Mouse (Mus musculus): ENCODE results near the gene Pnpla5.
"Not testable (repeated sequence)": the region's sequence is repeated elsewhere in the genome, so short reads cannot be mapped to it uniquely, and the experiment has no call there.

Gene Pnpla5

DNA sequence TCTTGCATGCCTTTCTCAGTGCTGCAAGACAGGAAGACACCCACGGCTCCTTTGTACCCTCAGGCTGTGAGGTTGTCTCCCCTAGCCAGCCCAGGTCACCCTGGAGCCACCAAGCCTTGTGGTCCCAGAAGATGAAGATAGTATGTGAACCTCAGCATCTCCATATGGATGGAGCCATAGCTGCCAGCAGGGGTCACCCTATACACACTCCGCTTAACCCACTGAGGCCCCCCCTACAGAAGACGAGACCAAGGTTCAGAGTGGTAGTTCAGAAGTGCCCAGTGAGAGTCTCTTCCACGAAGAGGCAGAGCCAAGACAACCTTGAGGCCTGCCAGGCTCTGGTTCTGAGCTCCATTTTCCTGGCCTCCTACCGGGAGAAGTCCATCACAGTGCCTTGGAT is 7.2 kb downstream of the Pnpla5 start:
- no peak for DNase-seq

DNA sequence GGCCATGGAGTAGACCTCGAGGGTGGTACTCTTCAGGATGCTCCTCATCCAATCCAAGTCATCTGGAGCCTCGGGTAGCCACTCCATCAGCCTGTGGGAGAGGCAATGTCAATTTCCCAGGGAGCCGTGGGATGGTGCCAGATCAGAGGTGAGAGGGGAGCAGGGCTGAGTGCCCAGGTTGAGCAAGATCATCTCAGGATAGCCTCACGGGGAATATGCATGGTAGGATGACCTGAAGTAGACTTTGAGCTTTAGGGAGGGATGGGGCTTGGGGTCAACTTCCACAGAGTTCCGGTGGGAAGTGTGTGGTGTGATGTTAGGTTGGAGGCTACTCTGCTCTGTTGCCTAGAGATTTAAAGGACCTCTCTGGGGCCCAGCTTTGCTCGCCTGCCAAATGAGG is 9.1 kb downstream of the Pnpla5 start:
- no peak for DNase-seq

DNA sequence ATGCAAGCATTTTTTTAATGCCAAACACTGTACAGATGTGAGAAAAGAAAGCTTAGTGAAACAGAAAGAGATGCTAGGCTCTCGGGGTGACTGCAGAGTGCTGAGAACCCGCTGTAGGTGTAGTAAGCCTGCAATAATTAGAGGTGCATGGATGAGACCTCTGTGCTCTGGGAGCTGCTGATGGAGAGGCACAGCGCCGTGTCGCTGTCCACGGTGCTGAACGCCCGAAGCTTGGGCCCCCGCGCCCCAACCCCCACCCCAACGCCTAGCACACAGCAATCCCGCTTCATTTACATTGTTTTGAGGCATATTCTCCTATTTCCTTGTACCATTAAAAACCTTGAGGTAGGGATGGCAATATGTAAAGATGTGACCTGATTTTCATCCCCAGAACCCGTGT is 14.1 kb downstream of the Pnpla5 start:
- no peak for DNase-seq

DNA sequence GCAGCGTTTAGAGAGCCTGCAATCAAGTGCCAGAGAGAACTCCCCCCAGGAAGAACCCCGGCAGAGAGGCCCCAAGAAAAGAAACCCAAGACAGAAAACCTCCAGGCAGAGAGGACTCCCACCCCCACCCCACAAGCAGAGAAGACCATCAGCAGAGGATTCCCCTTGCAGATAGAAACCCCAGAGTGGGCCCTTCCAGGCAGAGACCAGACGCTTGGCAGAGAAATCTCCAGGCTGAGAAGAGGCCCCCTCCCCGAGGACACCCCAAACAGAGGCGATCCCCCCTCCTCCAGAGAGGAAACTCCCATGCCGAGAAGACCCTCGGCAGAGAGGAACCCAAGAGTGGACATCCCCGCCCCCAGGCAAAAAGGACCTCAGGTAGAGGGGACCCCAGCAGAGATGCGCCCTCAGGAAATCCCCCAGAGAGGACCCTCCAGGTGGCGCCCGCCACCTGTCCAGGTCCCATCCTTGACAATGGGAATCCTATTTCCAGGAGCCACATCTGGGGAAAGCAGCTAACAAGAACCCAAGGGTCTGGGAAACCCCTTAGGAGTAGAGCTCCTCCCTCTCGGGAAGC is 17.0 kb downstream of the Pnpla5 start:
- peak; percentile 46 for DNase-seq

DNA sequence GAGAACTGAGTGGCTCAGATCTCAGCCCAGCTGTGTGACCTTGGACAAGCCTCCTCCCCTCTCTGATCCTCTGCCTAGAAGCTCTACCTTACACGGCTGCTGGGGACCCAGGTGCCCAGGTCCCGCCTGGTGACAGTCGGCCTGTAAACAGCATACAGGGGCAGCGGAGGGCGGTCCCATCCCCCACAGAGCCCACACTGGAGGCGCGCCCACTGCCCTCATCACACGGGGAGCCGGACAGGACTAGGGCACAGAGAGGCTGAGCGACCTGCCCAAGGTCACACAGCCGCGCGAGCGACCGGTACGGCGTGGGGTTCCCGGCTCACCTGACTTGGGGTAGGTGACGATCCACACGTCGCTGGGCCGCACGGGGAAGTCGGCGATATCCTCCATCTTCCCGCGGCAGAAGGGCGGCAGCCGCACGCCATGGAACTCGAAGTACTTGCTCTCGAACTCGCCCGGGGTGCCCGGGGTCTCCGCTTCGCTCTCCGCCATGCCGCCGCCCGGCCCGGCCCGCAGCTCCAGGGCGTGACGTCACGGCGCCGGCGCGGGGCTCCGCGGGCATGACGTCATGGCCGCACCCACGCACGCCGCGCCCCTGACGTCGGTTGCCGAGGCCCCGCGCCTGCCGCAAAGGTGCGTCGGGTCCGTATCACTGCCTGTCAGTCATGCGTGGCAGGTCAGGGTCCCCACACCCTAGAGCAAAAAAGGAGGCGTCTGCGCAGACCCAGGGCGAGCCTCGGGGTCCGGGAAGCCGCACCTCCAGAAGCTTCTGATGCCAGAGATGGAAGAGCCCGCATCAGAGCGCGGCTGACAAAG is 17.7 kb downstream of the Pnpla5 start, which contains the start of gene Sult4a1:
TSS of gene Sult4a1 (minus strand) at position 650 of the 819 bp plus-strand sequence.
- peak; percentile 72 for DNase-seq

DNA sequence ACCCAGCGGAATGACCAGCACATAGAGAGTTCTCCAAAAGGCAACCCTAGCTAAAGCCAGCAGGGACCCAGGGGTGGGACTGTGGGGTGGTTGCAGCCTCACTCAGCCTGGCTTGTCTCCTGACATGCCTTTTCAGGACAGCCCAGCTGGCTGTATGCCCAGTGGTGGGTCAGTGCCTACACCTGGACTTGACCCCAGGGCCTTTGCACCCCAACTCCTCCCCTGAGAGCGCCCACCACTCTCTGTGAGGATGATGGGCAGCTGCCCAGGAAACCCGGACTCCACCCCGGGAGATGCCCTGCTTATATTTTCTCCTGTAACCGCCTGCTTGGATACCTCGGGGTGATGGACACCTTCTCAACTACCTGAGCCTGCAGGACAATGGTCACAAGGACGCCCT is 18.3 kb downstream of the Pnpla5 start:
- DNase-seq: peak; percentile 45

DNA sequence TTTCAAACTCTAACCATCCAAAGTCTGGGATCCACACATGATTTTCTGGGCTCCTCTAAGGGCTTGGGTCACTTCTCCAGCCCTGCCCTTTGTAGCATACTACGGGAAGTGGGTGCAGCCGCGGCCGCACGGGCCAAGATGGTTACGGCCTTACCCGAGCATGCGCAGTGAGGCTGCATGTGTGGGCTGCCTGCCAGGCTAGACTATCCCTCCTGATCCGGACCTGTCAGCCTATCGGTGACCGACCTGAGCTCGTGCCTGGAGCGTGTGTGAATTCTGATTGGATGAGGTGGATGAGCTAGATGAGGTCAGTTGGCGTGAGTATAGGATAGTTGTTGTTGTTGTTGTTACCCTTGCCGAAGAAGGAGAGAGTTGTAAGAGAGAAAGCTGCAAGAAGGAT is 25.4 kb downstream of the Pnpla5 start:
- DNase-seq: not testable (repeated sequence)

DNA sequence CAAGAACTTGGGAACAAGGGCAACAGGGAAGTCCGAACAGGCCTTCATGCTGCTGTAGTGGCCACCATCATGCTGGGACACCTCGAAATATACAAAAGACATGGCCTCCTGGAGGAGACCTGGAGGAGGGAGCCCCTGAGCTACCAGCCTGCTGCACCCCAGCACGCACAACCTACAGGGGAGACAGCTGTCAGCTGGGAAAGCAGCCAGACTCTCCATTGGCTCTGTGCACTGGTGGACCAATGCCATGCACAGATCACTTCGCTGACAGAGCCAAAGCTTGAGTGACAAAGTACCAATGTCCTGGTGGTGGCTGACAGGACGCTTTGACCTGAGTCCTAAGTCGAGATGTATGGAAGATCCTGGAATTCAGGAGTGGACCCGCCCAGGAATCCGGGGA is 26.9 kb downstream of the Pnpla5 start:
- DNase-seq: peak; percentile 81

DNA sequence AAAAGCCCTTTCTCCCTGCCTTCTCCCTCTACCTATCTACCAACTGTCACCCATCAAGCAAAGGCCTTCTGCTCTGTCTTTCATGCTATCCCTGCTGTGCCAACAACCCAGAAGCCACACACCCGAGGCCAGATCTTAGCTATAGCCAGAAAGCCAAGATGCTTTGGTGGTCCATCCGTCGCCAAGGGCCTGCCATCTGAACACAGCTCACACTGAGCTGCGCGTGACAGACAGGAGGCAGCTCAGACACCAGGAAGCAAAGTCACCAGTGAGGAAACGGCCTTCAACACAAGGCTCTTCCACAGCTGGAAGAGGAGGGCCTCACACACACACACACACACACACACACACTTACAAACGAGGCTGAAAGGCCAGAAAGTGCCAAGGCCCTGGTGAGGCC is 28.1 kb downstream of the Pnpla5 start:
- DNase-seq: no peak

DNA sequence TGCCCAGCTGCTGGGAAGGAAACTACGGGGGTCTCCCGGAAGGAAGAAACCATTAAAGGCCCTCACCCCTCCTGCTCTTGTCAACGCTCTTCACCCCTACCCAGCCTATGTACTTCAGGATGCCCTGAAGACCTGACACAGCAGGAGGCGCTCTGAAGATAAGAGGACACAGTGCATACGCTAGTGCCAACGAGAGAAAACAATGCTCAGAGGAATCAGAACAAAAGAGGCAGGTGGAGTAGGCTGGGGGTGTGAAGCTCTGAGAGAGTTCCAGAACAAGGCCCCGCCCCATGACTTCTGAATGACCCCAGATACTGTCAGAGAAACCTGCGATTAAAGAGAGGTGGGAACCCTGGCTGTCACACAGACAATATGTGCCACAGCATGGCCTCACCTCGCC is 36.2 kb downstream of the Pnpla5 start:
- no peak for DNase-seq

DNA sequence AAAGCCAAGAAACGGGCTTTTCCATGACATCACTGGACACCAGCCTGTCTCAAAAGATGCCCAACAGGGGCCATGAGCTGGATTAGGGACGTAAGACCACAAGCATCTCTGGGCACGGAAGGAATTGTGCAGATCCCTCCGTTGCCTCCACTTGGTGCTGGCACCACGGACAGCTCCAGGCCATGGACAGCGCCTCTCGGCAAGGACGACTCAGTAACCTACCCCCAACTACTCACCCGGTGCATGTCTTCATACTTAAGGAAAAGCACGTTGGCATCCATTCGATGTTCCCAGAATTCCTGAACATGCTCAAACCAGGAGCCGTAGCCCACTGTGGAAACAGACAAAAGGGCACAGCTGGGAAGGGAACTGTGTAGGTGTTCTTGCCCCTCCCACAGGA is 36.6 kb downstream of the Pnpla5 start:
- DNase-seq: no peak

DNA sequence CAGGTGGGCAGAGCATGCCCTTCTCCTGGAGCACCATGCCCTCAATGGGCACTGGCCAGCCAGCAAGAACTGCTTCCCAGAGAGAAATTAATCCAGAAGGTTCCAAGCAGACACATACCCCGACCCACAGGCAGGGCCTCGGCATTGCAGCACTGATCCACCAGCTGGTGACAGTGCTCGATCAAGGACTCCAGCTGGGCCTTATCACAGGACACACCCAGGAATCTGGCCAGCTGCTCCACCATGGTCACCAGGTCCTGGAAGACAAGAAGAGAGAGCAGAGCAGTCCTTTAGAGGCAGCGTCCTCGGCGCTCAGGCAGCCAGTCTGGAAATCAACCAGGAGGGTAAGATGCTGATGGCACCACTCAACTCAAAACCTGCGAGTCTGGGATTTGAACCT is 42.9 kb downstream of the Pnpla5 start:
- DNase-seq: no peak

DNA sequence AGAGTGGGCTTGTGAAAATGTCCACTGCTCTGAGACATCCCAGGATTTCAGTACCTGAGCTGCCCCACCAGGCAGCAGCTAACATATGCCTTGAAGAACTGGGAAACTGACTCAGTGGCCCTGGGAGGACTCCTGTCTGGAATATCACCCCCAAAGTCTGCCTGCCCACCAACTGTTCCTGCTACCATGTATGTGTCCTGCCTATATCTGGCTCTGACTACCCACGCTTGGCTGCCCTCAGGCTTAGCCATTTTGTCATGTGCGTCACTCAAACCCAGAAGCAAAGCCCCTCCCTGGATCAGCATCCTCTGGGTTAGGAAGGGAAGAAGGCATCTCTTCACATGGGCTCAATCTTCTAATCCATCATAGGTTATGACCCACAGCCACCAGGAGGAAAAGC is 43.5 kb downstream of the Pnpla5 start:
- DNase-seq: no peak

DNA sequence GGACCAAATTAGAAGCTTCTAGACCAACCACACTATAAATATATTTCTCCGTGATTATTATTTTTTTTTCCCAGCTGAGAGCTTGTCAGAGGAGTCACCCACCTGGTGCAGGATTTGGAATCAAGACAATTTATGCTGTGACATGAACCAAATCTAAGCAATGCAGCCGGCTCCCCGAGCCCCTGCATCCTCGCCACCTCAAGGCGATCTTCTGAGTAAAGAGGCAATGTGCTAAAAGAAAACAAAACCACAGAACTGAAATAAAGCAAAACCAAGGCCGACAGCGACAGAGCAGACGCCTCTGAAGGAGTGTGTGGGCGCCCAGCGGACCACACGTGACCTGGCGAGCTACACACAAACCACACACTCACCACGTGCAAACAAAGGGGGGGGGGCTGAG is 44.3 kb downstream of the Pnpla5 start:
- DNase-seq: no peak

DNA sequence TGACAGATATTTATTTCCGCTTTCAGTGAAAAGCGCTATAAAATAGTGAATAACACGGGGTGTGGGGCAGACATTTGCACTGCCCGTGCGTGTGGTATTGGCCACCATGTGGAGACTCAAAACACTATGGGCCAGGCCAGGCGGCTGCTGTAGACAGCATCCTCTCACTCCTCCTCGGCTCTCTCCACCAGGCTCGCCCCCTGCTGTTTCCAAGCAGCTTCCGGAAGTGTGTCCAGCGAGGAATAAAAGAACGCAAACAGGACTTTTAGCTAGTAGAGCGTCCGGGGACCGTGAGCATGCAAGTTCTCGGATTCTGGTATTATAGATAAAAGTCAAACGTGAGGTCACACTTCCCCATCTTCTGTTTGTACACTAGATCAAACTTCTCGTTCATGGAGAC is 45.8 kb downstream of the Pnpla5 start:
- no peak for DNase-seq

DNA sequence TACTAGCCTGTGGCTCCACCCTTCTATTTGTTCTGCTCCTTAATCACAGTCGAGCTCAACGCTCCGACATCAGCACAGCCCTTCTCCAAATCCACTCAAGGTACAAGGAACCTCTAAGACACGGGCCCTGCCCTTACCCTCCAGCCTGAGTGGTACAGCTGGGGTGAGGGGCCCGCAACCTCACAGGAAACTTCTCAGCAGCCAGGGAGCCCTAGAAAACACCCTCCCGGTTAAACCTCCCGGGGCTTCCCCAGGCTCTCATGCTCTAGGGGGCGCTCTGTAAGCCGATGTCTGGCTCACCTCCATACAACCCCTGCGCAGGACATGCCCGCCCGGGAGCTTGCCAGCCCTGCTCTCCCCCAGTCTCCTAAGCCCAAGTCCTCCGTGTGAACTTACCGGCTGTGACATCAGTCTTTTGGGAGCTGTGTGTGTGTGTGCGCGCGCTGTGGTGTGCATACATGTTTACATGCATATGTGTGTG is 48.2 kb downstream of the Pnpla5 start:
- no peak for DNase-seq

DNA sequence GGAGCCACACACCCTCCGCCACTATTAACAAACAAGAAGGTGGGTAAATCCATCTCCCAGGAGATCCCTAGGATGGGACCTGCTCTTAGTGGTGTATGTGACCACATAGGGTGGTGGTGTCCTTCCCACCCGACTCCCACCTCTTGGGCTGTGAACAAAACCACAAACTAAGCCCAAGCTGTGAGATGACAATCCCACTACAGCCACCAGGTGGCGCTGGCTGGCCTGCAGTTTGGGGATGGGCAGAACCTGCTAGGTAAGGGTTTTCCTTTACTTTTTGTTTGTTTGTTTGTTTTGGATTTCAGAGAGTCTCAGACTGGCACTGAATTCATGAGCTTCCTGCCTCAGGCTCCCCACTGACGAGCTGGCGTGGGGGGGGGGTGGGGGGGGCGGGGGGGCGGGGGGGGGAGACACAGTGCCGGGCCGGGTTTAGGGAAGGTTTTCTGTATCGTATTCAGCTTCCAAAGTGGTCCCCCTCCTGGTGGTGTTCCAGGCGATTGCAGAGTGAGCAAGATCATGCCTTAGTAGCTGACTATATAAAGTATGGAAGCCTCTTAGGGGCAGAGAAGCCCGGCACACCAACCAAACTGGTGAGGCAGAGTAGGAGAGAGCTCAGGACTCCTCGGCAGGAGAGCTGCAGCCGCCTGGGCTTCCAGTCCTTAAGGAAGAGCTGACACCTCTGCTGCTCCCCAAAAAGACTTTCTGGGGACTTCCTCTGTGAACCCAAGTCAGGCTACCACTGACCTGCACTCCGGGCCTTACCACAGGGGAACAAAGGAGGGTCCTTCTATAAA is 48.9 kb downstream of the Pnpla5 start:
- peak; percentile 77 for DNase-seq

DNA sequence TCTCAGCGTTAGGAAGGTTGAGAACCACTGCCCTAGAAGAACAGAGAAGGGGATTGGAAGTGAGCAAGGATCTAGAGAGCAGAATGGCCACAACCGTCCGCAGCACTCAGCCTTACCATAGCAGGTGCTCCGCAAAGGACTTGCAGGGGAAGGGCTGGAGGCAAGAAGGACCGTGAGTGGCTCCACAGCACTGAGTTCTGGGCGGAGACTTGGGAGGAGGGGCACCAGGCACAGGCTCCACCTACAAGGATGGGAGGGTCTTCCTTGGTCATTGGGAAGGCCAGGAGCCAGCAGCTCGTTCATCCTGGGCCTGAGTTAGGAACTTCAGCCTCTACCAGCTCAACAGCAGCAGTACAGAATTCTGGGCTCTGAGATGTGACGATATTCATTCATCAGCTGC is 49.9 kb downstream of the Pnpla5 start:
- DNase-seq: no peak

DNA sequence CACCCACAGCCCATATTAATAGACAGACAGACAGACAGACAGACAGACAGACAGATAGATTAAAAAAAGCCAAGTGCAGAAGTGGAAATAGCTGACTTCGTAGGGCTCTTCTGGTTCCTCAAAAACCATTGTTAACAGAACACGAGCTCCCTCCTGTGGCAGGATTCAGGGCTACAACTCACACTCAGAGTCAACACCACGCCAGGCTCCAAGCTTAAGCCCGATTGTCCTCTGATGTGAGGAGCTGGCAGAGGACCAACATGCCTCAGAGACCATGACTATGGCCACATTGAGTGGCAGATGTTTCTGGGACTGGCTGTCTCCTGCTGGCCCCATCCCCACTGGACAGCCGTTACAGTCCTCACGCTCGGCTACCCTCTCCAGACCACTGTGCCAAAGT is 50.7 kb downstream of the Pnpla5 start:
- DNase-seq: peak; percentile 77

DNA sequence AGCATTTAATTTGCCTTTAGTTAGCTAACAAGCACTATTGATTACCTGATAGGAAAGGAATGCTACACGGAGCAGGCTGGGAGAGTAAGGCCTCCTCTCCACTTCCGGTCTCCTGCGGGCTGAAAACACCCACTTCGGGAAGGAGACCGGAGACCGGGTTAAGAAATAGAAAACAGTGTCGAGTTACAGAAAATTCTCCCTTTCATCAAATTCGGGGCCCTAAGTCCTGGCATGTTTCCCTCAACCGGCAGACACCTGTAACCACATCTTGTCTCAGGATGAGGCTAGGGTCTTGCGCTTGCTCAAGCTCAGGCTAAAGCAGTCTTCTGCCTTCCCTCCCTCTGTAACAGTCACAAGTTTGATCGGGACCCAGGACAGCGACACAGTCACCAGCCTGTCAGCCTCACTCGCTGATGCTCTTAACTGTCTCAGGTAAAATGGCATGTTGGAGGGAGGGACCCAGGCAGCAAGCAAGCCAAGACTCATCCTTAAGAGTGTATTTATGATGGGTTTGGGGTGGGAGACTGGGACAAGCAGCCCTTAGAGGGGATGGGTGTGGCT is 52.8 kb downstream of the Pnpla5 start:
- no peak for DNase-seq

DNA sequence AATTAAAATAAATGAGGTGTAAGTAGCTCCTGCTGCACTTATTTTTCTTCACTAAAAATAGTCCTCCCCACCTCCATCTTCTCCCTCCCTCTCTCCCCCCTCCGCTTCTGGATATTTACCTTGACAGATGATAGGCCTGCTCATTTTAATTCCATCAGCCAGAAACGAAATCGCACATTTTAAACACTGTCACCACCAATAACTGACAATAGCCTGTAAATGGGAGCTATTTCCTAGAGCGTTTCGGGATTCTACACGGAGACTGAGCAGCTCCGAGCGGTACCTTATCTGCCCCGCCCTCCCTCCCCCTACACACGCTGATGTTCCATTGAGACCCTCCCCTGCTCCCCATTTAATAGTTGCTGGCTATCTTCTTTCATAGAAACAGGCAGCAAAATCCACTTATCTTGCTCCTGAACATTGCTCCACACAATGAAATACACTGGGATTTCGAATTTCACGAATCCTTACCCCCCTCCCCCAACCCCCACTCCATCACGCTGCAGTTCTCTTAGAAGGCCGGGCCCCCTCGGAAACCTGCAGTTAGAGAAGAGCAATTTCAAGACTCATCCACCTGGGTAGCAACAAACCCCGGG is 53.4 kb downstream of the Pnpla5 start:
- DNase-seq: no peak

DNA sequence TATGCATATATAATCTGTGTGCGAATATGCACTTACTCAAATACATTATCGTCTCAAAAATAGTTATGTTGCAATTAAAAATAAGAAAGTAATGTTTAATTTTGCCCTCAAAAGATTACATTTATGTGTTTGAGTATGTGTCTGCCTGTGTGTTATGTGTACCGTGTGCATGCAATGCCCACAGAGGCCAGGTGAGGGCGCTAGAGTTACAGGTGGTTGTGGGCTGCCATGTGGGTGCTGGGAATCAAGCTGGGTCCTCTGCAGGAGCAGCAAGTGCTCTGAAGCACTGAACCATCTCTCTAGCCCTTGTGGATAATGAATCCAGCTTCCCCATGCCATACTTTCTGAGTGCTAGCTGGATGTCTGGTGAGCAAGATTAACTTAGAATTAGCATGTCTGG is 57.3 kb downstream of the Pnpla5 start:
- no peak for DNase-seq

DNA sequence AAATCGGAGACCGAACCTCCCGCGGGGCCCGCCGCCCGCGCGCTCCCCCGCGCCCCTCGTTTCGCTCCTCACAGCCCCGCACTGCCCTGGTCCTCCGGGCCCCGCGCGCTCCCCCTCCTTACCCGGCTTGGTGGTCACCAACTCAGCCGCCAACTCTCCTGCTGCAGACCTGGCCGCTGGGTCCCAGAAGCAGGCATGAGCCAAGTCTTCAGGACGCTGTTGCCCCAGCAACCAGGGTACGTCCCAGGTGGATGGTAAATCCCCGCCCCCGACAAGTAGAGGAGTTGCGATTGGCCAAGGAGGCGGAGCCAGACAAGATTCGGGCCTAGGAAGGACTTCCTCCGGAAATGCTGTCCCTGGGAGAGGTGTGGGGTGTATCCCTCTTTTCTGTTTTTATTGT is 57.8 kb downstream of the Pnpla5 start, which contains the start of gene Efcab6:
TSS of gene Efcab6 (minus strand) at position 240 of the 400 bp plus-strand sequence.
- no peak for DNase-seq
